Mouse (Mus musculus): ENCODE results near the gene Tmem59l. TPM values are rescaled to one million over a fixed set of nuclear protein-coding genes. Genes with fewer than 3 reads are reported as not detected.

The Tmem59l gene
- total RNA-seq, 2 experiments from 2014 or later: not detected

GRCm38 (mm10) chr8:70490880-70491495 is 3.8 kb upstream of the Tmem59l start:
- no peak for ATAC-seq (replicated peaks; ENCODE audit: low FRiP score, poor library complexity, severe bottlenecking)

GRCm38 (mm10) chr8:70490061-70490879 is 3.1 kb upstream of the Tmem59l start:
- no peak for ATAC-seq (replicated peaks; ENCODE audit: low FRiP score, poor library complexity, severe bottlenecking)

DNA sequence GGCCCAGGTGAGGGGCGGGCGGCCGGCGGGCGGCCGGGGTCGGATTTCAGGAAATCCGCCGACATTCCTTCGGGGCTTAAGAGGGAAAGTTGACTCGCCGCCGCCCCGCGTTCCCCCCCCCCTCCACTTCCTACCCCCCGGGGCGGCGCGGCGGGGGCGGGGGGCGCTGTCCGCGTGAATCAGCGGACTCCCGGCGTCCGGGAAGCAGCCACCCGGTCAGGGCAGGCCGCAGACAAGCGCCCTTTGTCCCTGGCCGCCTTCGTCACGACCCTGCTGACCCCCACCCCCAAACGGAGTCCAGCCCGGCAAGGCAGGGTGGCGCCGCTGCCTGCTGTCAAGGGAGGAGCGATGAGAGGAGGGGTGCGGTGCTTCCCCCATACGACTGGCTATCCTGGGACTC is 2.4 kb upstream of the Tmem59l start:
- no peak for ATAC-seq (replicated peaks; ENCODE audit: low FRiP score, poor library complexity, severe bottlenecking)

DNA sequence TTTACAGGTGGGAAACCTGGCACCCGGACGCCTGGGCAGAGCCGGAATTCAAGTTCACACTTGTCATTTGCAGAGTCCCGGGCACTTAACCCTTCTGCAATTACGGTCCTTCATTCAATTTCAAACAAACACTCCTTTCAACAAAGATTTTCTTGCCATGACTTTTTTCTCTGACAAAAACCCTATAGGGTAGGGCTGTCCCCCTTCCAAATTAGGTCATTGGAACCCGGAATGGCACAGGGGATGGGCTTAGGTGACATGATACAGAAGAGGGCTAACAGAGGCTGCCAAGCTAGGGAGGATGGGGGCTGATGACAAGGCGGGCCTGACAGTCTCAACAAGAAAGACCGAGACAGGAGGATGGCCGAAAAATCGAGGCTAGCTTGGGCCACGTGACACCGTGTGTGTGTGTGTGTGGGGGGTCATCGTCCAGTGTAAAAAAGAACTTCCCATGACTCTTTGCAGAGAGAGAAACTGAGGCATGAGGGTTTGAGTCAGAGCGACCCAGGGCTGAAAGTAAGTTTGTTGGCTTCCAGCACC is 1.8 kb upstream of the Tmem59l start:
- no peak for ATAC-seq (replicated peaks; ENCODE audit: low FRiP score, poor library complexity, severe bottlenecking)

- ATAC-seq (replicated peaks; ENCODE audit: low FRiP score, poor library complexity, severe bottlenecking): no peak
These were observed 1.0 kb upstream of the Tmem59l start for GRCm38 (mm10) chr8:70487993-70488796.

DNA sequence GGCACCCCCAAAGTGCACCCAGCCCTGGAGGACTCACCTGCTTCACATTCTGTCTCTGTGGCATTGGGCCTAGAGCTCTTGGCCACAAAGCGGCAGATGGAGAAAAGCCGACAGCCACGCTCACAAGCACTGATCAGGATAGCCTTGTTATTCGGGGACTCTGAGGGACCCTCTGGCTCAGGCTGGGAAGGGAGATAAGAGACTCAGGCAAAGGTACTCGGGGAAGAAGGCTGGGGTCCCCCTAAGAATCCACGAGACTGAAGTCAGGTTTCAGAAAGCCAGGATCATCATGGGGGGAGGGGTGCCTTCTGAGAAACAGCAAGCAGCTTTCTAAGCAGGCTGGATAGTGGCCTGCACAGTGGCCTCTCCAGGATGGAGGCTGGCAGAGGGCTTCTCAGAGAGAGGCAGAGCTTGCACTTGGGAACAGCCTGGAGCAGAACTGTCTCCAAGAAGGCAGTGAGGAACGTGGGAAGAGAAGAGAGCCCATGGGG is 922 bp downstream of the Tmem59l start:
- ATAC-seq (replicated peaks; ENCODE audit: low FRiP score, poor library complexity, severe bottlenecking): no peak

DNA sequence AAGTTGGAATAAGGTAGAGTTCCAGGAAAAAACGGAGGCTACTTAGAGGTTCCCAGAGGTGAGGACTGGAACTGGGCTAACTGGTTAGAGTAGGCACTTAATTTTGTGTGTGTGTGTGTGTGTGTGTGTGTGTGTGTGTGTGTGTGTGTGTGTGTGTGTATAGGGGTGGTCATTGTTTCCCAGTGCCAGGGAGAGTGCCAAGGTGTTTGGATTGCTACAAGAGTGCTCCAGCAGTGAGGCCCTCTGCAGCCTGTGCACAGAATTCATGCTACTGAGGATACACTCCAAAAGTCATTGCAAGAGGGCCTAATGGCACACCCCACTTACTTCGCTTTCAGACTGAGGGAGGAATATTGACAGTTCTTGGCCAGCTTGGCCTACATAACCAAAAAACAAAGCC is 4.2 kb downstream of the Tmem59l start:
- ATAC-seq (replicated peaks; ENCODE audit: low FRiP score, poor library complexity, severe bottlenecking): no peak

- ATAC-seq (replicated peaks; ENCODE audit: low FRiP score, poor library complexity, severe bottlenecking): no peak
These were observed 5.2 kb downstream of the Tmem59l start for GRCm38 (mm10) chr8:70481908-70482307.

- ATAC-seq (replicated peaks; ENCODE audit: low FRiP score, poor library complexity, severe bottlenecking): peak; percentile 33; the same call in 1 of the 2 replicates
These were observed 9.7 kb downstream of the Tmem59l start for GRCm38 (mm10) chr8:70477269-70477982.

DNA sequence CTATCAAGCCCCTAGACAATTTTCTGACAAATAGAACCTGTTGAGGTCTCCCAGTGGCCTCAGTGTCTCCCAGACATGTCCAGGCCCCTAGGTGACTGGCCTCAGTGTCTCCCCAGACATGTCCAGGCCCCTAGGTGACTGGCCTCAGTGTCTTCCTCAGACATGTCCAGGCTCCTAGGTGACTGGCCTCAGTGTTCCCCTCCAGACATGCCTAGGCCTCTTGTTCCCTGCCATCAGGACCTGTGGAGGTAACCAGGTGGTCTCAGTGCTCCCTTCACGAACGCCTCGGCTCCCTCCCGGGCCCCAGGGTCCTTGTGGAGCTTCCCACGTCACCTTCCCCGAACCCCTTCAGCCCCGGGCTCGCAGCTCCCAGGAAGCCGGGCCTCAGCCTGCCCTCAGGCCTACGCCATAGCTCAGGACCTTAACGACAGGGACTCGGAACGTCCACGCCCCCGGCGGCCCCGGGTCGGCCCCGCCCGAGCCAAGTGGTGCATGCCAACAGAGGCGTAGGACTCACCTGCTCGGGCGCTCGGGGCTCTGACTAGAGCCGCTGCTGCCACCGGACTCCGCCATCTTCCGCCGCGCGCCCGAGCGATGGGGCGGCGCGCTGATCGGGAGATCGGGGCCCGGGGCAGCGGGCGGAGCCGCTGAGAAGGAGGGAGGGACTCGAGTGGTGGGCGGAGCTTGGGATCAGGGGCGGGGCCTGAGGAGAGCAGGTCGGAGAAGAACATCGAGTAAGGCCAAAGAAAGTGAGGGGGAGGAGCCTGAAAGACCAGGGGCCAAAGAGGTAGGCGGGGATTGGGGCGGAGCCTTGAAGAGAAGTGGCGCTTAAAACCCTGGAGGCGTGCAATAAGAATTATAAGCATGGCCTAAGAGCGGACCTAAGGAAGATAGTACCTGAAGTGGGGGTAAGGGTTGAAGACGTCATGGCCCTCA is 10.6 kb downstream of the Tmem59l start, which contains the start of gene Klhl26:
TSS of gene Klhl26 (minus strand) at position 636 of the 936 bp plus-strand sequence.
- ATAC-seq (replicated peaks; ENCODE audit: low FRiP score, poor library complexity, severe bottlenecking): peak; percentile 87

DNA sequence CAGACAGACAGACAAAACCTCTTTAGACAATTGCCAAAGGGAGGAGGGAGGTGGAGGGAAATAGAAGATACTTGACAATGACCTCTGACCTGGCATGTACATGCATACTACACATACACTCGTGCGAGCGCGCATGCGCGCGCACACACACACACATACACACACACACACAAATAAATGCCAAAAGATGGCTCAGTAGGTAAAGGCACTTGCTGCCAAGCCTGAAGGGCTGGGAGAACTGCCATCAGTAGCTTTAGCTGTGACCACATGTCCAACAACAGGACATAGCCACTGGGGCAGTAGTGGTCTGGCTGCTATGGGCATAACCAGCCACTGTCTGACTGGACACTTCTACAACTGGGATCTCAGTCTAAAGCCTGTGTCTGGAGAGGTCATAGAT is 15.3 kb downstream of the Tmem59l start:
- ATAC-seq (replicated peaks; ENCODE audit: low FRiP score, poor library complexity, severe bottlenecking): no peak

DNA sequence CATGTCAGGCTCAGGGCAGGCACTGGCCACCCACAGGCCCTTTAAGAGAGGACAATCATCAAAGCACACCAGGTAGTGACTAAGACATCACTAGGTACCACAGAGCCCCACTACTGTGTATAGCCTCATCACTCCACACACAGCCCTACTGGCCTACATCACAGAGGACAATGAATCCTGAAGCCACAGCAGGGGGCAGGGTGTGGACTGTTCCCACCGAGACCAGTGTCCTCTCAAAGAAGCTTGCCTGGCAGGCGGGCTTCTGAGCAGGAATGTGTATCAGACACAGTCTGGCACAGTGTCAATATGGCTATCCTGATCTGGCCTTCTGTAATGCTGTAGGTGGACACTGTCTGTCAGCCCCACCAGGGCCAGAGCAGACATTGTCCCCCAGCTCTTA is 17.2 kb downstream of the Tmem59l start:
- ATAC-seq (replicated peaks; ENCODE audit: low FRiP score, poor library complexity, severe bottlenecking): no peak

DNA sequence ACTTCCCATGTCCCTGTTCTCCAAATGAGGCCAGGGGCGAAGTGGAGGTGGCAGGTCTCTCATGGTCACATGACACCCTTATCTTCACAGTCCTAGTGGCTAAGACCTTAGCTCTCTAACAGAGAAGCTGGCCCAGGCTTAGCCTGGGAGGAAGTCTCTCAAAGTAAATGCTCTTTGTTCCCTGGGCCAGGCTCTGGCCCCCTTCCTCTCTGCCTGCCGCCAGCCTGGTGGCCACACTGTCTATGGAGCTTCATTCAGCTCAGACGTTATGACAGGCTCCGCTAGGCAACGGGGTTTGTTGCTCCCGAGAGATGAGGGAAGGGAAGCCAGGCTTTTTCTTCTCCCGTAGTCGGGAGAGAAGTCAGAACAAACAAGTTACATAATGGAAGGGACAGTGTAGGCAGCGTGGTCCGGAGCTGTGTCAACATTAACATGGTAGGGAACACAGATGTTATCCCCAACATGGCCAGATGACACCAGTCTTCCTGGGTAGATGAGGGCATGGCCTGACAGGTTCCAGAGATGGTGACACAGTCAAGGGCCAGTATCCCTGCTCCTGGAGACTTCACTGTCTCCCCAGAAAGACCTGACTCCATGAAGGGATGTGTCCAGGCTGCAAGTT is 17.8 kb downstream of the Tmem59l start:
- no peak for ATAC-seq (replicated peaks; ENCODE audit: low FRiP score, poor library complexity, severe bottlenecking)

DNA sequence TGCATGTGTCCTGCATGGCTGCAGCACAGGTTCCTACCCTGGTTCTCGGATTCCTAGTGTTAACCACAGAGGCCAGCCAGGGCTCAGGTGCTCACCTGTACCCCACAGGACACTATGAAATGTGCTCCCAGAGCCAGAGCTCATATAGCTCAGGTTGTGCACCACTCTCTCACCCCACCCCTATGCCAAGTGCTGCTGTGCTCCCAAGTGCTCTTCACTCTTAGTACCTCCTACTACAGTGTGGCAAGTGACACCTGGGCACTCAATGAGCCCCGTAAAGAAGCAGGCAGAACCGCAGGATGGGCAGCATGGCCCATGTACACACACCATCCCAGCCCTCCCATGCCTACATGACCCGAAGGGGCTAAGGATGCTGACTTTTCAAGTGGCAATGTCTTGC is 18.4 kb downstream of the Tmem59l start:
- no peak for ATAC-seq (replicated peaks; ENCODE audit: low FRiP score, poor library complexity, severe bottlenecking)

GRCm38 (mm10) chr8:70467907-70468306 is 19.3 kb downstream of the Tmem59l start:
- no peak for ATAC-seq (replicated peaks; ENCODE audit: low FRiP score, poor library complexity, severe bottlenecking)

- ATAC-seq (replicated peaks; ENCODE audit: low FRiP score, poor library complexity, severe bottlenecking): no peak
These were observed 19.9 kb downstream of the Tmem59l start for GRCm38 (mm10) chr8:70467229-70467725.

- no peak for ATAC-seq (replicated peaks; ENCODE audit: low FRiP score, poor library complexity, severe bottlenecking)
These were observed 20.4 kb downstream of the Tmem59l start for GRCm38 (mm10) chr8:70466771-70467170.

- ATAC-seq (replicated peaks; ENCODE audit: low FRiP score, poor library complexity, severe bottlenecking): no peak
These were observed 20.9 kb downstream of the Tmem59l start for GRCm38 (mm10) chr8:70466305-70466704.

Data from erythroid progenitor cell, adult 5-6 weeks (primary cell).